In the genomic region with DNA sequence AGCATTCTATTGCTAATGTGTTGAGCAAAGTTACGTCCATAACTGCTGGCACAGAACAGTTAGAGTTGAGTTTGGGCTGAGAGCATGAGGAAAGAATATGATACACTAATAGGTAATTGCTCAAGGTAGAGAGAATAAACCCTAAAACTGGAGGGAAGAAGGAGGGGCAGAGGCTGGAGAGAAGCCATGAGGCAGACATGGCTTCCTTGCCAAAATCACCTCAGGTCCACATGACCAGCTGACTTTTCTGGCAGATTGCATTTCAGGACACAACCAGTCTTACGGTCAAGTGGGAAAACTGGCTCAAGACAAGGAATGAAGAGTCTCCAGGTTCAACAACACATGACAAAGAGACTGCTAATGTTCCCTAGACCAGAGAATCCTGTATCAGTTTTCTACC, we compare ENCODE assay signal across 24 mouse cellular contexts.
"Had no signal": no experiment of that assay in that cellular context is flagged by ENCODE, and none has a peak within 500 bp of the region (broad histone marks: within the 10 kb centered on the region; RNA-seq: fewer than 3 reads in every experiment).

No protein-coding gene starts in this region.

- H3K9me3 ChIP-seq: heart, embryonic 10.5 days; heart, embryonic 12.5 days; hindbrain, embryonic 13.5 days; hindbrain, embryonic 15.5 days; kidney, embryonic 15.5 days; limb, embryonic 13.5 days; limb, embryonic 15.5 days; liver, embryonic 12.5 days had no signal

- H3K4me1 ChIP-seq: heart, embryonic 12.5 days; kidney, embryonic 15.5 days; limb, embryonic 15.5 days; liver, embryonic 12.5 days had no signal

- H3K27ac ChIP-seq: heart, embryonic 10.5 days; kidney, embryonic 15.5 days; kidney, postnatal 0 days; left cerebral cortex, adult 2 months; limb, embryonic 13.5 days; limb, embryonic 15.5 days; liver, embryonic 12.5 days; liver, embryonic 14.5 days had no signal

- H3K36me3 ChIP-seq: heart, embryonic 10.5 days; heart, embryonic 12.5 days; hindbrain, embryonic 13.5 days; hindbrain, embryonic 15.5 days; kidney, embryonic 15.5 days; limb, embryonic 13.5 days; limb, embryonic 15.5 days; liver, embryonic 12.5 days had no signal

- H3K9ac ChIP-seq: heart, embryonic 12.5 days; hindbrain, embryonic 13.5 days; hindbrain, embryonic 15.5 days; kidney, embryonic 15.5 days; limb, embryonic 13.5 days; limb, embryonic 15.5 days; liver, embryonic 12.5 days; liver, embryonic 14.5 days had no signal

- H3K4me3 ChIP-seq: heart, embryonic 10.5 days; heart, embryonic 12.5 days; hindbrain, embryonic 13.5 days; hindbrain, embryonic 15.5 days; kidney, embryonic 15.5 days; left cerebral cortex, adult 2 months; limb, embryonic 13.5 days; limb, embryonic 15.5 days; liver, embryonic 12.5 days had no signal

- DNase-seq: gastrocnemius, postnatal 14 days; gastrocnemius, postnatal 36 days; heart, adult 18-20 months; heart, postnatal 10 days; heart, postnatal 36 days; kidney, adult 11 months; kidney, adult 2 months; kidney, adult 9 months; kidney, postnatal 14 days; kidney, postnatal 36 days; layer of hippocampus, adult 9-11 months; layer of hippocampus, postnatal 36 days had no signal

- ATAC-seq: intestine, embryonic 16.5 days; liver, embryonic 12.5 days had no signal

- H3K4me2 ChIP-seq: heart, embryonic 12.5 days; hindbrain, embryonic 13.5 days; hindbrain, embryonic 15.5 days; limb, embryonic 13.5 days; limb, embryonic 15.5 days; liver, embryonic 12.5 days had no signal

- H3K27me3 ChIP-seq: heart, embryonic 12.5 days; hindbrain, embryonic 13.5 days; hindbrain, embryonic 15.5 days; kidney, embryonic 15.5 days; limb, embryonic 13.5 days; limb, embryonic 15.5 days; liver, embryonic 12.5 days had no signal
